Mouse (Mus musculus) right cerebral cortex, postnatal 36 days (tissue): ENCODE data around the gene 1700123K08Rik.
"Not testable (repeated sequence)": the region's sequence is repeated elsewhere in the genome, so short reads cannot be mapped to it uniquely, and the experiment has no call there.

Experiments
- DNase-seq, 2 experiments: peaks; one replicate each; pipeline ENCODE4 v3.0.0; 2022; ENCODE audit warnings: low spot score in 2 of 2, mixed read lengths in 1 of 2

Gene 1700123K08Rik

GRCm38 (mm10) chr5:138564612-138565011, at the start of gene 1700123K08Rik:
1700123K08Rik (minus strand) TSS chr5:138564712.
- DNase-seq = not testable (repeated sequence)

GRCm38 (mm10) chr5:138587396-138587795, 22.9 kb upstream of the 1700123K08Rik start:
- DNase-seq = no peak

- no peak for DNase-seq
These were observed 7.1 kb upstream of the 1700123K08Rik start for GRCm38 (mm10) chr5:138571623-138572022.

- DNase-seq = no peak
These were observed 11.8 kb downstream of the 1700123K08Rik start for GRCm38 (mm10) chr5:138552718-138553117.

- no peak for DNase-seq
These were observed 32.0 kb downstream of the 1700123K08Rik start for GRCm38 (mm10) chr5:138532491-138532890.
